Mouse (Mus musculus): ENCODE results near the gene Gnai3. TPM values are rescaled to one million over a fixed set of nuclear protein-coding genes. Genes with fewer than 3 reads are reported as not detected.

Gnai3 gene
- polyA plus RNA-seq, 1 experiment from 2014 or later = 155 TPM

DNA sequence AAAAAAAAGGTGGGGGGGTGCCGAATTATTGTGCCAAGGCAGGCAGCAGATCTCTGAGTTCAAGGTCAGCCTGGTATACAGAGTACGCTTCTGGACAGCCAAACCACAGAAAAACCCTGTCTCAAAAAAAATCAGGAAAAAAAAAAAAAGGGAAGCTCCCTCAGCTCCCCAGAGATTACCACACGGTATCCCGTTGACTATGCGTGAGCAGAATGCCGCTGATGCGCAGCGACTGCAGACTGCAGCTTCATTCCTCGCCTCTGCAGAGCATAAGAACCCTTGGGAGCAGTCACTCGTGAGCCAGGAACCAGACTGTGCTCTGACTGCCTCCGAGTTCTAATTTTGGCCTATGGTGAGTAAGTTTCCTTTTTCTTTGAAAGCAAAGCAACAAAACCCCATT lies 11.2 kb downstream of the Gnai3 start:
- WGBS = 71% methylated on average over 11 of the region's 11 CpGs

DNA sequence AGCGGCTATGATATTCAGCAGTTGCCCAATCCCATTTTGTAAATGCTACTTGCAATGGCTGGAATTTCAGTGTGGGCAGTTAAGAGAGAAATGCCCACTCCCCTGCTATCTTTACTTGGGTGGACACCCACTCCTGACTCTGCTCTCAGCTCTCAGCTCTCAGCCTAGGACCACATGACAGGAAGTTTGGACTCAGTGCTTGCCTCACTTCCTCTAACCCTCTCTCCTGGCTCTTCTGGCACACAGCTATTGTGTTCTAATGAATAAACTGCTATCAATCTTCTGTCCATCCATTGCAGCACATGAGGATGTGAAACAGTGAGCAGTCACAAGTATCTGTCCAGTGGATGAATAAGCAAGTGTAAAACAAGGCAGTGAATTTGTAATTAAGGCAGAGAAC lies 13.5 kb downstream of the Gnai3 start:
- no peaks in the 10 kb centered on the region for H3K9me3 ChIP-seq (ENCODE audit: control insufficient read depth, low read length)
- peaks cover 2% of the 10 kb centered on the region; the same call in 1 of the 2 replicates for H3K36me3 ChIP-seq (ENCODE audit: control insufficient read depth, insufficient read depth)
- H3K27ac ChIP-seq (ENCODE audit: low read length) = no peak overlapping the region
- no peak overlapping the region for H3K4me3 ChIP-seq (replicated peaks; ENCODE audit: low read length)
- H3K27me3 ChIP-seq (replicated peaks; ENCODE audit: control insufficient read depth, insufficient read depth, low read length) = no peaks in the 10 kb centered on the region
- H3K4me1 ChIP-seq (replicated peaks; ENCODE audit: control insufficient read depth, insufficient read depth, low read length) = 0 out of 2 replicates have a peak, but pooled peaks cover 2% of the 10 kb centered on the region
- no peak for ATAC-seq
- no peak overlapping the region for H3K4me2 ChIP-seq (ENCODE audit: low read length)
- 84% methylated on average over 1 of the region's 1 CpGs for WGBS
- H3K9ac ChIP-seq (replicated peaks; ENCODE audit: low read depth, low read length) = no peak overlapping the region

More for the DNA sequence above, 11.2 kb downstream of the Gnai3 start:
- peaks cover 7% of the 10 kb centered on the region for H3K4me1 ChIP-seq (replicated peaks; ENCODE audit: control insufficient read depth, insufficient read depth, low read length)
- no peak overlapping the region for H3K27ac ChIP-seq (ENCODE audit: low read length)
- H3K27me3 ChIP-seq (replicated peaks; ENCODE audit: control insufficient read depth, insufficient read depth, low read length) = no peaks in the 10 kb centered on the region
- ATAC-seq = peak; percentile 73; the same call in 1 of the 2 replicates
- H3K4me2 ChIP-seq (ENCODE audit: low read length) = no peak overlapping the region
- no peaks in the 10 kb centered on the region for H3K9me3 ChIP-seq (ENCODE audit: control insufficient read depth, low read length)
- peaks cover 2% of the 10 kb centered on the region; the same call in 1 of the 2 replicates for H3K36me3 ChIP-seq (ENCODE audit: control insufficient read depth, insufficient read depth)
- no peak overlapping the region for H3K9ac ChIP-seq (replicated peaks; ENCODE audit: low read depth, low read length)
- H3K4me3 ChIP-seq (replicated peaks; ENCODE audit: low read length) = no peak overlapping the region

DNA sequence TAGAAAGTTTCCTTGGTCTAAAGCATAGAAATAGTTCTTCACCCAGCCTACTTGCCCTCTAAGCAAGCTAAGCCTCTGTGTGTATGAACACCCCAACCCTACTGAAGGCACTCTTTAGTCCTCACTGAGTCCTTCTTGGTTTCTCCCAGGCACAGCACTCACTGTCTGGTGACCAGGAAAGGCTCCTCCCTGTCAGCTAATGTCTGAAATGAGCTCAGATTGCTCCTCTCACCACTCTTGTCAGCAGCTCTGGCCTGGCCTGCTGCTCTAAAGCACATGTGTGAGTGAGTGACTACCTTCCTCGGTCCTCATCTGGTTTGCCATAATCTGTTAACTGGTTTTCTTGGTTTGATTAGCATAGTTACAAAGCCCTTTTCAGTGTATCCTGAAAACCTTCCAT lies 14.1 kb downstream of the Gnai3 start:
- ATAC-seq = no peak
- WGBS = 83% methylated on average over 1 of the region's 1 CpGs
- no peak overlapping the region for H3K27ac ChIP-seq (ENCODE audit: low read length)

DNA sequence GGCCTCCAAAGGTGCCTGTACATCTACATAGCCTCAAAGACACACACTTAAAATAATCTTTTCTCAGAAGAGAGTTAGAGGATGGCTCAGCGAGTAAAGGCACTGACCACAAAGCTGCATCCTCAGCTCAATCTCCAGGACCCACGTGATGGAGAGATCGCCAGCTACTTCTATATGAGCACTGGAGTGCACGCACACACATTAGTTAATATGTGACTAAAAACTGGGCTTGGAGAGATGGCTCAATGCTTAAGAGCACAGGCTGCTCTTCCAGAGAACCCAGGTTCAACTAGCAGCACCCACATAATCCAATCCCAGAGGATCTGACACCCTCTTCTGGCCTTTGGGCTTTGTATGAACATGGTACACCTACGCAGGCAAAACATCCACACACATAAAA lies 14.7 kb downstream of the Gnai3 start:
- Histone ChIP-seq H3K27ac (ENCODE audit: low read length) (no peak overlapping the region), H3K9ac (replicated peaks; ENCODE audit: low read depth, low read length) (no peak overlapping the region), H3K27me3 (replicated peaks; ENCODE audit: control insufficient read depth, insufficient read depth, low read length) (no peaks in the 10 kb centered on the region), H3K4me3 (replicated peaks; ENCODE audit: low read length) (no peak overlapping the region), H3K9me3 (ENCODE audit: control insufficient read depth, low read length) (no peaks in the 10 kb centered on the region), H3K36me3 (ENCODE audit: control insufficient read depth, insufficient read depth) (no peaks in the 10 kb centered on the region), H3K4me2 (ENCODE audit: low read length) (no peak overlapping the region), H3K4me1 (replicated peaks; ENCODE audit: control insufficient read depth, insufficient read depth, low read length) (0 out of 2 replicates have a peak, but pooled peaks cover 2% of the 10 kb centered on the region)
- 97% methylated on average over 5 of the region's 5 CpGs for WGBS
- ATAC-seq = no peak

More for the DNA sequence above, 14.1 kb downstream of the Gnai3 start:
- H3K36me3 ChIP-seq (ENCODE audit: control insufficient read depth, insufficient read depth) = no peaks in the 10 kb centered on the region
- H3K9ac ChIP-seq (replicated peaks; ENCODE audit: low read depth, low read length) = no peak overlapping the region
- no peak overlapping the region for H3K4me3 ChIP-seq (replicated peaks; ENCODE audit: low read length)
- H3K9me3 ChIP-seq (ENCODE audit: control insufficient read depth, low read length) = no peaks in the 10 kb centered on the region
- H3K4me1 ChIP-seq (replicated peaks; ENCODE audit: control insufficient read depth, insufficient read depth, low read length) = 0 out of 2 replicates have a peak, but pooled peaks cover 2% of the 10 kb centered on the region
- H3K27me3 ChIP-seq (replicated peaks; ENCODE audit: control insufficient read depth, insufficient read depth, low read length) = no peaks in the 10 kb centered on the region
- H3K4me2 ChIP-seq (ENCODE audit: low read length) = no peak overlapping the region

DNA sequence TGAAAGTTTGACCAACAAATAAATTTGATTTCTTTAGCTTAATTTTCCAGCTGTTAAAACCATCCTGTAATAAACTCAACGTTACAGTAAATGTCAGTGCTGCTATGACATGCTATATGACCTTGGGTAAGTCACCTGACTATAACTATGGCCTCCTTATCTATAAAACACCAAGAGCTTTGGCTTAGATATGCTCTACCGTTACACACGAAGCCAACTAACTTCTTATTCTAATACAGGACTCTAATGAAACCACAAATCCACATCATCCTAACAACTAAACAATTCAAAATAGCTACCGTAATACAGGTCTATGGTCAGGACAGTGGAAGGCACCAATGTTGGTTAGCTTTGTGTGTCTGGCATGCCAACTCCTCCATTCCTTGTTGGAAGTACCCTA lies 16.1 kb downstream of the Gnai3 start:
- H3K4me2 ChIP-seq (ENCODE audit: low read length) = no peak overlapping the region
- WGBS = 94% methylated on average over 4 of the region's 4 CpGs
- no peak overlapping the region for H3K27ac ChIP-seq (ENCODE audit: low read length)
- ATAC-seq = no peak
- 0 out of 2 replicates have a peak, but pooled peaks cover 2% of the 10 kb centered on the region for H3K4me1 ChIP-seq (replicated peaks; ENCODE audit: control insufficient read depth, insufficient read depth, low read length)
- H3K36me3 ChIP-seq (ENCODE audit: control insufficient read depth, insufficient read depth) = no peaks in the 10 kb centered on the region
- no peaks in the 10 kb centered on the region for H3K27me3 ChIP-seq (replicated peaks; ENCODE audit: control insufficient read depth, insufficient read depth, low read length)
- no peaks in the 10 kb centered on the region for H3K9me3 ChIP-seq (ENCODE audit: control insufficient read depth, low read length)
- no peak overlapping the region for H3K4me3 ChIP-seq (replicated peaks; ENCODE audit: low read length)
- H3K9ac ChIP-seq (replicated peaks; ENCODE audit: low read depth, low read length) = no peak overlapping the region

DNA sequence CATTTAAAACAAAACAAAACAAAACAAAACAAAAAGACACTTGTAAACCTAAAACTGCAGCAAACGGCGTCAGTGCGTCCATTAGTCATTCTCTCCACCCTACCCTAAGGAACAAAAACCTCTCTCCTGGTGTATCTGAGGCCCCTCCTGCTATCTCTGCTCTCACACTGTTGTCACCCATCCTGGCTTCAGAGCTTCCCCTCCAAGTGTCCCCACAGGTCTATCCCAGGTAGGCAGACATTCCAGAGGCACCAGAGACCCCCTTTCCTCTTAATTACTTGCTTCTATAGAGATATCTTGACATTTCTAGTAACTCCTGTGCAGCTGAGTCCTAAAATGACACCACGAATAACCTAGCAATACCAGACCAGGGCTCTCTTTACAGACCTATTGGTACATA lies 16.6 kb downstream of the Gnai3 start:
- Histone ChIP-seq H3K4me3 (replicated peaks; ENCODE audit: low read length) (no peak overlapping the region), H3K4me2 (ENCODE audit: low read length) (no peak overlapping the region), H3K36me3 (ENCODE audit: control insufficient read depth, insufficient read depth) (no peaks in the 10 kb centered on the region), H3K4me1 (replicated peaks; ENCODE audit: control insufficient read depth, insufficient read depth, low read length) (no peaks in the 10 kb centered on the region), H3K27ac (ENCODE audit: low read length) (no peak overlapping the region), H3K27me3 (replicated peaks; ENCODE audit: control insufficient read depth, insufficient read depth, low read length) (no peaks in the 10 kb centered on the region), H3K9ac (replicated peaks; ENCODE audit: low read depth, low read length) (no peak overlapping the region), H3K9me3 (ENCODE audit: control insufficient read depth, low read length) (no peaks in the 10 kb centered on the region)
- WGBS = 95% methylated on average over 4 of the region's 4 CpGs
- no peak for ATAC-seq

DNA sequence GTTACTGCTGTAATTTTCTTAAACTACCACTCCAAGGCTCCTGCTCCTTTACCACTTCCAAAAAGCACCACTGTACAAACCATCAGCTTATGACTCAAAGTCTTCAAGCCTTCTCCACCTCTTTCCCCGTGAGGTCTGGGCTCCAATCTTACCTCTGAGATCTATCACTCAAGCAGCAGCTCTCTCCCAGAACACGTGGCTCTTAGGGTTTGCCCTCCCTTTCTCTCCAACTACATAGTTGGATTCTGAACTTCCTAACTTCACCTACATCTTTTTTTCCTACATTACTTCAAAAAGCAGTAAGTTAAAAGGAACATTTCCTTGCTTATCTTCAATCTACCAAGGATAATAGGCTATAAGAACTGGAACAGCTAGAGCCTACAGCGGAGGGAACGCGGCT lies 17.4 kb downstream of the Gnai3 start:
- Histone ChIP-seq H3K4me3 (replicated peaks; ENCODE audit: low read length) (no peak overlapping the region), H3K27me3 (replicated peaks; ENCODE audit: control insufficient read depth, insufficient read depth, low read length) (no peaks in the 10 kb centered on the region), H3K9ac (replicated peaks; ENCODE audit: low read depth, low read length) (no peak overlapping the region), H3K4me2 (ENCODE audit: low read length) (no peak overlapping the region), H3K27ac (ENCODE audit: low read length) (no peak overlapping the region), H3K9me3 (ENCODE audit: control insufficient read depth, low read length) (no peaks in the 10 kb centered on the region), H3K36me3 (ENCODE audit: control insufficient read depth, insufficient read depth) (no peaks in the 10 kb centered on the region), H3K4me1 (replicated peaks; ENCODE audit: control insufficient read depth, insufficient read depth, low read length) (no peaks in the 10 kb centered on the region)
- no peak for ATAC-seq
- 86% methylated on average over 5 of the region's 5 CpGs for WGBS

DNA sequence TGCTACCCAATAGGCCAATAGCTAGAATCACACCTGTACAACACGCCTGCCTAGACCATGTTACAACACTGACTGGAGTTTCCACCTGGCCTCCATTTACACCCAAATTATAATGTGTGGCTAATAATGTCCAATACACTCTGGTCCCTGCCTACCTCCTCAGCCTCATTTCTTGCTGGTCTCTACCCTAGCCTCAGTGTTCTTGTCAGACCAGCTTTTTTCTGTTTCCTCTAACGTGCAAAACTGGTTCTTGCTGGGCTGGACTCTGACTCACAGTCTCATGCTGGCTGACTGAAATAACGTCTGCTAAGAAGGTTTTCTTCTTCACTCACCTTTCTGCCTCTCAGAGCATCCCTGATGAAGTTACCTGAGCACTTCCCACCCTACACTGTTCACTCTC lies 19.6 kb downstream of the Gnai3 start:
- no peaks in the 10 kb centered on the region for H3K27me3 ChIP-seq (replicated peaks; ENCODE audit: control insufficient read depth, insufficient read depth, low read length)
- H3K9me3 ChIP-seq (ENCODE audit: control insufficient read depth, low read length) = no peaks in the 10 kb centered on the region
- peaks cover 9% of the 10 kb centered on the region; the same call in 1 of the 2 replicates for H3K36me3 ChIP-seq (ENCODE audit: control insufficient read depth, insufficient read depth)
- H3K4me3 ChIP-seq (replicated peaks; ENCODE audit: low read length) = no peak overlapping the region
- no peak overlapping the region for H3K4me2 ChIP-seq (ENCODE audit: low read length)
- no peak overlapping the region for H3K9ac ChIP-seq (replicated peaks; ENCODE audit: low read depth, low read length)
- H3K4me1 ChIP-seq (replicated peaks; ENCODE audit: control insufficient read depth, insufficient read depth, low read length) = no peaks in the 10 kb centered on the region
- WGBS = 96% methylated on average over 3 of the region's 3 CpGs
- H3K27ac ChIP-seq (ENCODE audit: low read length) = no peak overlapping the region
- ATAC-seq = no peak

DNA sequence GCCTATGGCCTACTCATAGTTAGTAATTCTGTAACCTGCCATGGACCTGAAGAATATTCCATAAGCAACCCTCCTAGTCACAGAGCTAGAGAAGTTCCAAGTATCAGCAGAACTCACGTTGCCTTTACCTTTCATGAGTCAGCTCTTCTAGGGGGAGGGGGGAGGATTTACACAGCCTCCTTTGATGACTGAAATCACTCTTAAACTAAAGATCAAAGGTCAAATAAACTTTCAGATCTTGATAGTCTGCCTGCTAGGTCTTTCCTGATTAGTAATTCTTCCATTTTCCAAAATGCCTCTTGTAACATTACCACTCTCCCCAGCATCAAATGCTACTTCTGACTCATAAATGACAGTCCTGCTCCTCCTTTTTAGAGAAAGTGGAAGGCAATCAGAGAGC lies 21.8 kb downstream of the Gnai3 start:
- H3K4me3 ChIP-seq (replicated peaks; ENCODE audit: low read length) = no peak overlapping the region
- H3K9ac ChIP-seq (replicated peaks; ENCODE audit: low read depth, low read length) = no peak overlapping the region
- H3K27ac ChIP-seq (ENCODE audit: low read length) = no peak overlapping the region
- H3K36me3 ChIP-seq (ENCODE audit: control insufficient read depth, insufficient read depth) = peaks cover 9% of the 10 kb centered on the region; the same call in 1 of the 2 replicates
- H3K4me1 ChIP-seq (replicated peaks; ENCODE audit: control insufficient read depth, insufficient read depth, low read length) = no peaks in the 10 kb centered on the region
- H3K4me2 ChIP-seq (ENCODE audit: low read length) = no peak overlapping the region
- no peaks in the 10 kb centered on the region for H3K27me3 ChIP-seq (replicated peaks; ENCODE audit: control insufficient read depth, insufficient read depth, low read length)
- ATAC-seq = no peak
- 76% methylated on average over 1 of the region's 1 CpGs for WGBS
- no peaks in the 10 kb centered on the region for H3K9me3 ChIP-seq (ENCODE audit: control insufficient read depth, low read length)

DNA sequence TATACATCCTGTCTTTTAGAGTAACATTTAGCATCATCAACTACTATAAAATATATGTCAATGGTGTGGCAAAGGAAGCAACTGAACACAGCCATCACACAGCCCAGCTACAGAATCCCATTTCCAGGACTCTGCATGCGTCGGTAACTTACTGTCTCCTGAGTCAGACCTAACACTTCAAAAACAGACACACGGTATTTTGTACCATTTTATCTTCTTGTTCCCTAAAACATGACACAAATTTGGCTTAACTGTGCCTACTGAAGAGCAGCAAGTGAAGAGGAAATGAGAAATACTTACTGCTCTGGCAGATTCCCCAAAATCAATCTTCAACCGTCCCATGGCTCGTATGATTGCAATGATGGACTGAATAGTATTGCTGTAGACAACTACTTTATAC lies 22.7 kb downstream of the Gnai3 start:
- no peaks in the 10 kb centered on the region for H3K27me3 ChIP-seq (replicated peaks; ENCODE audit: control insufficient read depth, insufficient read depth, low read length)
- H3K27ac ChIP-seq (ENCODE audit: low read length) = no peak overlapping the region
- WGBS = 88% methylated on average over 5 of the region's 5 CpGs
- H3K9me3 ChIP-seq (ENCODE audit: control insufficient read depth, low read length) = no peaks in the 10 kb centered on the region
- H3K36me3 ChIP-seq (ENCODE audit: control insufficient read depth, insufficient read depth) = peaks cover 9% of the 10 kb centered on the region; the same call in 1 of the 2 replicates
- no peak overlapping the region for H3K4me3 ChIP-seq (replicated peaks; ENCODE audit: low read length)
- H3K4me1 ChIP-seq (replicated peaks; ENCODE audit: control insufficient read depth, insufficient read depth, low read length) = no peaks in the 10 kb centered on the region
- no peak overlapping the region for H3K9ac ChIP-seq (replicated peaks; ENCODE audit: low read depth, low read length)
- H3K4me2 ChIP-seq (ENCODE audit: low read length) = no peak overlapping the region
- ATAC-seq = no peak
